9 mouse cellular contexts compared by ENCODE assay signal in the genomic region with DNA sequence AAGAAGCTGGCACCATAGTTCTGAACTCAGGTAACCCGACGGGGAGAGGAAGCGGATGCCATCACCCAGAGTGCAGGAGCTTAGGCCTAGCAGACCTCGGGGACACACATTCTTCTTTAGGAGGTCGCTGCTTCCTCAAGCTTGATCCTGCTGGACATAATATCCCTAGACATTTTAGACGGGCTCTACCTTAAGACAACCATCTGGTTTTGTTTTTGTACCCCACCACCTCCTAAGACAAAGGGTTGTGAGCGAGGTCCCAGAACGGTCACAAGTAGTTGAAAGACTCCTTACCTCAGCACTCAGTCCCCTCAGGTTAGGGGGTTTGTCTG. TPM values are rescaled to one million over a fixed set of nuclear protein-coding genes. Genes with fewer than 3 reads are reported as not detected.
DNase-seq lines count a peak whose midpoint lies in the region; ATAC-seq lines count a peak whose summit lies in the region.
"Had no signal": no experiment of that assay in that cellular context is flagged by ENCODE, and none has a peak within 500 bp of the region (broad histone marks: within the 10 kb centered on the region; RNA-seq: fewer than 3 reads in every experiment).

No protein-coding gene starts in this region.

- H3K4me1 ChIP-seq in liver, embryonic 11.5 days (replicated peaks; ENCODE audit: control insufficient read depth, insufficient read depth, low read length) = peaks cover 3% of the 10 kb centered on the region; the same call in 1 of the 2 replicates
- peaks cover 15% of the 10 kb centered on the region for H3K4me1 ChIP-seq in forebrain, embryonic 12.5 days
- H3K4me1 ChIP-seq in intestine, embryonic 16.5 days (ENCODE audit: control insufficient read depth, insufficient read depth, low read length) = peaks cover 11% of the 10 kb centered on the region
- no peaks in the 10 kb centered on the region for H3K4me1 ChIP-seq in neural tube, embryonic 11.5 days (ENCODE audit: control insufficient read depth, insufficient read depth, low read length)

- peaks cover 79% of the 10 kb centered on the region for H3K27me3 ChIP-seq in liver, embryonic 11.5 days (replicated peaks; ENCODE audit: control insufficient read depth, insufficient read depth, low read length)
- H3K27me3 ChIP-seq in forebrain, embryonic 12.5 days = peaks cover 91% of the 10 kb centered on the region
- peaks cover 63% of the 10 kb centered on the region for H3K27me3 ChIP-seq in intestine, embryonic 16.5 days (replicated peaks; ENCODE audit: control insufficient read depth, insufficient read depth, low read length)
- H3K27me3 ChIP-seq in neural tube, embryonic 11.5 days (ENCODE audit: control insufficient read depth, insufficient read depth, low read length) = peaks cover 74% of the 10 kb centered on the region

- H3K9ac ChIP-seq in liver, embryonic 11.5 days (ENCODE audit: low read depth, low read length) = no peak overlapping the region
- H3K9ac ChIP-seq in forebrain, embryonic 12.5 days = peak overlapping the region; percentile 8; the same call in 1 of the 2 replicates
- no peak overlapping the region for H3K9ac ChIP-seq in intestine, embryonic 16.5 days (ENCODE audit: low read depth, low read length)
- H3K9ac ChIP-seq in neural tube, embryonic 11.5 days (ENCODE audit: low read length) = no peak overlapping the region

- H3K27ac ChIP-seq in liver, embryonic 11.5 days (ENCODE audit: low read depth, low read length) = no peak overlapping the region
- H3K27ac ChIP-seq in forebrain, embryonic 12.5 days = no peak overlapping the region
- H3K27ac ChIP-seq in intestine, embryonic 16.5 days (ENCODE audit: low read length) = no peak overlapping the region
- no peak overlapping the region for H3K27ac ChIP-seq in neural tube, embryonic 11.5 days (ENCODE audit: low read depth, low read length)

- intact Hi-C loops in left cerebral cortex, postnatal 25 days (cut with DNase I) = no loop called here

- no peaks in the 10 kb centered on the region for H3K9me3 ChIP-seq in liver, embryonic 11.5 days (ENCODE audit: control insufficient read depth, low read length)
- H3K9me3 ChIP-seq in forebrain, embryonic 12.5 days = no peaks in the 10 kb centered on the region
- H3K9me3 ChIP-seq in intestine, embryonic 16.5 days (ENCODE audit: control insufficient read depth, low read length) = no peaks in the 10 kb centered on the region
- H3K9me3 ChIP-seq in neural tube, embryonic 11.5 days (ENCODE audit: control insufficient read depth, low read length) = no peaks in the 10 kb centered on the region

- ATAC-seq in liver, embryonic 11.5 days (replicated peaks; ENCODE audit: low FRiP score) = no peak
- no peak for ATAC-seq in forebrain, embryonic 12.5 days (ENCODE audit: low FRiP score)
- no peak for ATAC-seq in intestine, embryonic 16.5 days
- ATAC-seq in neural tube, embryonic 11.5 days (ENCODE audit: insufficient read depth, low FRiP score, low TSS enrichment) = no peak

- WGBS in liver, embryonic 11.5 days = 8% methylated on average over 8 of the region's 8 CpGs
- WGBS in forebrain, embryonic 12.5 days = under 1% methylated on average over 8 of the region's 8 CpGs
- WGBS in intestine, embryonic 16.5 days = 7% methylated on average over 8 of the region's 8 CpGs
- 4% methylated on average over 8 of the region's 8 CpGs for WGBS in neural tube, embryonic 11.5 days

- peak overlapping the region; percentile 67 for H3K4me2 ChIP-seq in liver, embryonic 11.5 days
- peak overlapping the region; percentile 61 for H3K4me2 ChIP-seq in forebrain, embryonic 12.5 days
- H3K4me2 ChIP-seq in intestine, embryonic 16.5 days (ENCODE audit: low read depth, low read length) = peak overlapping the region; percentile 57; the same call in 1 of the 2 replicates
- peak overlapping the region; percentile 71 for H3K4me2 ChIP-seq in neural tube, embryonic 11.5 days (ENCODE audit: low read depth)

- H3K4me3 ChIP-seq in liver, embryonic 11.5 days (ENCODE audit: low read depth, low read length) = peak overlapping the region; percentile 44; the same call in 1 of the 2 replicates
- H3K4me3 ChIP-seq in forebrain, embryonic 12.5 days (replicated peaks) = peak overlapping the region; percentile 38
- peak overlapping the region; percentile 38 for H3K4me3 ChIP-seq in intestine, embryonic 16.5 days (ENCODE audit: low read length)
- peak overlapping the region; percentile 39 for H3K4me3 ChIP-seq in neural tube, embryonic 11.5 days (ENCODE audit: low read depth, low read length)

- no peak for DNase-seq in liver, embryonic 11.5 days (ENCODE audit: low spot score)
- DNase-seq in liver = no peak
- no peak for DNase-seq in neural tube, embryonic 11.5 days (ENCODE audit: low spot score)
- no peak for DNase-seq in left cerebral cortex, postnatal 25 days (ENCODE audit: low spot score in 2 of 2)
- no peak for DNase-seq in cerebellum, adult 9-10 months
- DNase-seq: right cerebral cortex, postnatal 4 days had no signal

- H3K36me3 ChIP-seq in liver, embryonic 11.5 days (ENCODE audit: control insufficient read depth, insufficient read depth, low read length) = no peaks in the 10 kb centered on the region
- H3K36me3 ChIP-seq in forebrain, embryonic 12.5 days (replicated peaks) = no peaks in the 10 kb centered on the region
- no peaks in the 10 kb centered on the region for H3K36me3 ChIP-seq in intestine, embryonic 16.5 days (ENCODE audit: control insufficient read depth, insufficient read depth, low read length)
- H3K36me3 ChIP-seq in neural tube, embryonic 11.5 days (ENCODE audit: control insufficient read depth, insufficient read depth, low read length) = no peaks in the 10 kb centered on the region

RNA-seq across cellular contexts. Expression of a gene that starts 5.5 kb away (rescaled TPM):
- polyA plus RNA-seq in liver, embryonic 11.5 days (2014; fragmentation: Nextera tagmentation; extraction: Ambion mirVana) = 3.1 and 3.5 TPM in 2 replicates
- 2.3 and 3.2 TPM in 2 replicates for polyA plus RNA-seq in forebrain, embryonic 12.5 days (2016; fragmentation: Nextera tagmentation; extraction: Ambion mirVana)
- 0.81 and 1.1 TPM in 2 replicates for polyA plus RNA-seq in intestine, embryonic 16.5 days (2015; fragmentation: Nextera tagmentation; extraction: Ambion mirVana)
- polyA plus RNA-seq in neural tube, embryonic 11.5 days (2014; fragmentation: Nextera tagmentation; extraction: Ambion mirVana) = 1.9 and 2.6 TPM in 2 replicates
- 1 to 10 TPM; 4.9 to 9.6 TPM for total RNA-seq in left cerebral cortex, postnatal 25 days (2021)

RNA-seq across cellular contexts. Expression of a gene that starts 6.3 kb away (rescaled TPM):
- polyA plus RNA-seq in liver, embryonic 11.5 days (2014; fragmentation: Nextera tagmentation; extraction: Ambion mirVana) = not detected in 2 replicates
- polyA plus RNA-seq in forebrain, embryonic 12.5 days (2016; fragmentation: Nextera tagmentation; extraction: Ambion mirVana) = 0.26 and 1.6 TPM in 2 replicates
- polyA plus RNA-seq in intestine, embryonic 16.5 days (2015; fragmentation: Nextera tagmentation; extraction: Ambion mirVana) = not detected in 2 replicates
- polyA plus RNA-seq in neural tube, embryonic 11.5 days (2014; fragmentation: Nextera tagmentation; extraction: Ambion mirVana) = not detected in 2 replicates
- not detected for total RNA-seq in left cerebral cortex, postnatal 25 days (2021)
- total RNA-seq: left cerebral cortex, adult 8-10 months had no signal
